Mouse (Mus musculus) limb, embryonic 11.5 days (tissue): ENCODE measurements around the gene Zmiz1. TPM values are rescaled to one million over a fixed set of nuclear protein-coding genes. Genes with fewer than 3 reads are reported as not detected.

ENCODE experiments used
- ATAC-seq: fragments of 200-750 bp; cut with Nextera tagmentation; 2 replicates; pipeline ENCODE4 v1.8.0; 2017; ENCODE audit warnings: low read depth; ENCODE audit not compliant: insufficient number of reproducible peaks, low FRiP score, low TSS enrichment
- DNase-seq: peaks from one replicate; pipeline ENCODE4 v3.0.0-alpha.2; 2015; ENCODE audit warnings: low spot score
- H3K27ac ChIP-seq: fragments of 300-500 bp; sonication (generic); replicated peaks from 2 replicates; pipeline ENCODE4 v1.5.1; 2014; ENCODE audit warnings: low read depth, mild to moderate bottlenecking, low read length
- H3K27me3 ChIP-seq: fragments of 300-500 bp; sonication (generic); 2 replicates; pipeline ENCODE4 v1.6.1; 2014; ENCODE audit warnings: mild to moderate bottlenecking, low read length, mixed read lengths; ENCODE audit not compliant: control insufficient read depth, insufficient read depth
- H3K36me3 ChIP-seq: fragments of 300-500 bp; sonication (generic); 2 replicates; pipeline ENCODE4 v1.6.1; 2014; ENCODE audit warnings: mild to moderate bottlenecking, low read length, moderate library complexity, mixed read lengths; ENCODE audit not compliant: control insufficient read depth, insufficient read depth
- H3K4me1 ChIP-seq: fragments of 300-500 bp; sonication (generic); 2 replicates; pipeline ENCODE4 v1.6.1; 2014; ENCODE audit warnings: low read length, mixed read lengths; ENCODE audit not compliant: control insufficient read depth, insufficient read depth
- H3K4me2 ChIP-seq: fragments of 300-500 bp; sonication (generic); 2 replicates; pipeline ENCODE4 v1.6.1; 2014; ENCODE audit warnings: low read depth, mild to moderate bottlenecking, moderate library complexity; ENCODE audit not compliant: severe bottlenecking
- H3K4me3 ChIP-seq: fragments of 300-500 bp; sonication (generic); 2 replicates; pipeline ENCODE4 v1.5.1; 2014; ENCODE audit warnings: low read depth, low read length
- H3K9ac ChIP-seq: fragments of 300-500 bp; sonication (generic); 2 replicates; pipeline ENCODE4 v1.6.1; 2014; ENCODE audit warnings: mild to moderate bottlenecking, low read length
- H3K9me3 ChIP-seq: fragments of 300-500 bp; sonication (generic); 2 replicates; pipeline ENCODE4 v1.6.1; 2016; ENCODE audit warnings: low read length; ENCODE audit not compliant: control insufficient read depth
- WGBS: fragments of 180-500 bp; shearing (Covaris S2); extraction: QIAGEN DNeasy Blood & Tissue Kit; methylation state at CpG from one replicate; pipeline ENCODE4 v1.1.7; 2014; 5-methylcytosine and 5-hydroxymethylcytosine counted together
- polyA plus RNA-seq: library from polyadenylated mRNA; unstranded; fragments of >200 nt; fragmentation: Nextera tagmentation; extraction: Ambion mirVana; gene quantifications from 2 replicates; pipeline ENCODE4 v1.2.1, GENCODE M21; 2014

Zmiz1 gene
- polyA plus RNA-seq, 1 experiment from 2014 or later: 59.0 TPM

DNA sequence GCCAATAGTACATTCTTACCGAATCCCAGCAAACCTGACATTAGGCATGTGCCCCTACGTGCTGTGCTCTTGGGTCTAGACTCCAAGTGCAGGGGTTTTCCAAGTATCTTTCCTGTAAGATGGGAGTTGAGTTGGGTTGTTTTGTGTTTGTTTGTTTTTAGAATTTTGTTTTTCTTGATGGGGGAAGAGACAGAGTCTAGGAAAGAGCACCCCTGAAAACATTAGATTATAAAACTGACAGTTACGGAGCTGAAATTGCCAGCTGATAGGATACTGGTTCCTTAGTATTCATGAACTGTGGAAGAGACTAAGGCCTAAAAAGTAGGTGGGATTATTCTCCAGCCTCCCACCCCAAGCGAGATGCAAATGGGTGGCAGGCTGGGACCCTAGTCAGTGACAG lies 21.5 kb downstream of the Zmiz1 start:
- Histone ChIP-seq H3K9ac (no peak overlapping the region), H3K4me1 (peaks cover 36% of the 10 kb centered on the region), H3K36me3 (no peaks in the 10 kb centered on the region), H3K4me3 (no peak overlapping the region), H3K9me3 (no peaks in the 10 kb centered on the region), H3K27ac (no peak overlapping the region), H3K27me3 (no peaks in the 10 kb centered on the region), H3K4me2 (no peak overlapping the region)
- ATAC-seq (no peak), DNase-seq (no peak)
- WGBS: 82% methylated on average over 4 of the region's 4 CpGs

DNA sequence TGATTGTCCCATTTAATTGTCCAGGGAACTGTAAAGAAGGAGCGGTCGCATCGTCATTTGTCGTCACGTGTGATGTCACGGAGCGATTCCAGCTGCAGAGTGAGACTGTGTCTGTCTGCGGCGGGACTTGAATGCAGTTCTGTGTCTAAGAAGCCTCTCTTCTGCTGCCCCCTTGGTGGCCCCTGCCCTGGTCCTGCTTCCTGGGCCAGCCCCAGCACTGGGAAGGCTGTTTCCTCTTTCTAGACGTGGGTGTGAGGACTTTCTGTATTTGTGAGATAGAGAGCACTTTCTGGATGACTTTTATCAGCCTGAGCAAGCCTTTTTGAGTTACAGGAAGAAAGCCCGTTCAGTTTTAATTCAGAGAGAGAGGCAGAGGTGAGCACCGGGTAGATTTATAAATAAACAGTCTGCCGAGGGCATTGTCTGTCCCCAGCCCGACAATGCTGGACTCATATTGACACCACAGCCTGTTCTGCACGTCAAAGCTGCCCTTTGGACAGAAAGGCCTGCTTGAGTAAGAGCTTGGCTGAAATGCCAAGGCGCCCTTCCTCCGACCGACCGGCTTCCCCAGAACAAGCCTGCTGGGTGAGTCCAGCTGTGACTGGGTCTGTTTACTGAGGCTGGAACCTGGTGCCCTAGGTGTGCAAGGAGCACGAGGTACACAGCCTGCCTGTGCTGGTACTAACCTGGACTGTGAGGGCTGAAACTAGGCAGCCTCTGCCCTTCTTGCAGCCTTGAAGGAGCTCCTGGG lies 22.1 kb downstream of the Zmiz1 start:
- DNase-seq (no peak), ATAC-seq (no peak)
- H3K4me3 ChIP-seq: no peak overlapping the region
- peaks cover 33% of the 10 kb centered on the region for H3K4me1 ChIP-seq
- WGBS: 73% methylated on average over 20 of the region's 20 CpGs
- H3K27ac ChIP-seq: no peak overlapping the region
- no peaks in the 10 kb centered on the region for H3K27me3 ChIP-seq
- no peak overlapping the region for H3K9ac ChIP-seq
- no peak overlapping the region for H3K4me2 ChIP-seq
- H3K36me3 ChIP-seq: no peaks in the 10 kb centered on the region
- H3K9me3 ChIP-seq: no peaks in the 10 kb centered on the region

DNA sequence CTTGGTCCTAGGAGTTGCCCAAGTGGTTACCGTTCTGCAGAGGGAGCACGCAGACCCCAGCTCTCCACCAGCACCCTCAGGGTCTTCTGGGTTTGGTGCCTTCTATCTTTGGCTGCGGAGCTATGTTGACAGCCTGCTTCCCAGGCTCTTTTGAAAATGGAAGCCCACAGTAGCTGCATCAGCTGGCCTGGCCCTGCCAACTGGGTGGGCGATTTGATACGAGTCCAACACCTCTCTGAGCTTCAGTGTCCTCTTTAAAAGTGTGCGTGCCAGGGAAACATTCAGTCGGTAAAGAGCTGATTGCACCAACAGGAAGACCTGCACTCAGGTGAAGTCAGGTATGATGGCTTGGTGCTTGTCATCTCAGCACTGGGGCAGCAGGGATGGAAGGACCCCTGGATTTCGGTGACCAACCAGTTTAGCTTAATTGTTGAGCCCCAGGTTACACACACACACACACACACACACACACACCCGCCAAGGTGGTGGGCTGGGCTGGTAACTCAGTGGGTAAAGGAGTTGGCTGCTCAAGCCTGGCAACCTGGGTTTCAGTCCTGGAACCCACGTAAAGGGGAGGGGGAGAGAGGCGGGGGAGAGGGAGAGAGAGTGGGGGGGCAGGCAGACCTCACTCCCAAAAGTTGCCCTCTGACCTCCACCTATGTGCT lies 22.8 kb downstream of the Zmiz1 start:
- WGBS: 89% methylated on average over 11 of the region's 11 CpGs
- Histone ChIP-seq H3K4me1 (peaks cover 39% of the 10 kb centered on the region), H3K27ac (no peak overlapping the region)

DNA sequence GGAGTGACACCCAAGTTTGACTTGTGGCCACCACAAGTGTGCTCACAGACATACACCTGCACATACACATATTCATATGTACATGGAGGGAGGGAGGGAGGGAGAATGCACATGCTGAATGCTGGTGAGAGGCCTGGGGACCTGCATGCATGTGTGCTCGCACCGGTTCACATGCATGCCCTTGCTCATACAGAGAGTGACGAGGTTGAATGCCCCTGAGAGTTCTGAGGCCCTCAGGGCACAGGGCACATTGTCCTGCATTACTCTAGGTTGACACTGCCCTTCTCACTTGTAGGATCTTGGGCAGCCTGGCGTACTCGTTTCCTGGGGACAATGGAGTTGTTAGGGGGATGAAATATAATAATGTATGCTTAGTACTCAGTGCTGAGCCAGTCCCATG lies 23.4 kb downstream of the Zmiz1 start:
- Histone ChIP-seq H3K27me3 (no peaks in the 10 kb centered on the region), H3K4me1 (peaks cover 41% of the 10 kb centered on the region), H3K27ac (no peak overlapping the region), H3K9ac (no peak overlapping the region), H3K4me3 (no peak overlapping the region), H3K9me3 (no peaks in the 10 kb centered on the region), H3K4me2 (no peak overlapping the region), H3K36me3 (no peaks in the 10 kb centered on the region)
- 88% methylated on average over 5 of the region's 5 CpGs for WGBS
- no peak for ATAC-seq
- DNase-seq: no peak

More for the DNA sequence above, 22.8 kb downstream of the Zmiz1 start:
- no peak overlapping the region for H3K4me2 ChIP-seq
- ATAC-seq: no peak
- DNase-seq: no peak
- H3K9me3 ChIP-seq: no peaks in the 10 kb centered on the region
- H3K9ac ChIP-seq: no peak overlapping the region
- H3K4me3 ChIP-seq: no peak overlapping the region
- H3K36me3 ChIP-seq: no peaks in the 10 kb centered on the region
- no peaks in the 10 kb centered on the region for H3K27me3 ChIP-seq

DNA sequence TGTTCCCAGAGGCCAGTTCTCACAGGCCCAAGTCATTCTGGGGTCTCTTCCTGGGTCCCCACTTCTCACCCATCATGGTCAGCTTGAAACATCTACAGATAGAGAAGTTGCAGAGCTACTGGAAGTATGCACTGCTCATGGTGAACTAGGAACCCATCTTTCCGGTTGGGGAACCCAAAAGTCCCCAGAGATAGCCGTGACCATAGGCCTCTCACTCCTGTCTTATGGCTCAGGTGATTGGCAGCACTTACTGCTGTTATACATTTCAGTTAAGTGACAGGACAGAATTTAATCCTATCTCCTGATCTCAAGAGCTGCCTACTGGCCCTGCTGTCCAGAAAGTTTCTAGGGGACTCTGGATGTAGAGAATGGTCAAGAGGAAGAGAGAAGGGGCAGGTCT lies 24.3 kb downstream of the Zmiz1 start:
- Histone ChIP-seq H3K4me1 (peaks cover 38% of the 10 kb centered on the region), H3K9me3 (no peaks in the 10 kb centered on the region), H3K4me2 (no peak overlapping the region), H3K36me3 (no peaks in the 10 kb centered on the region), H3K4me3 (no peak overlapping the region), H3K27me3 (no peaks in the 10 kb centered on the region), H3K27ac (no peak overlapping the region), H3K9ac (no peak overlapping the region)
- DNase-seq (no peak), ATAC-seq (no peak)
- WGBS: 95% methylated on average over 2 of the region's 2 CpGs

DNA sequence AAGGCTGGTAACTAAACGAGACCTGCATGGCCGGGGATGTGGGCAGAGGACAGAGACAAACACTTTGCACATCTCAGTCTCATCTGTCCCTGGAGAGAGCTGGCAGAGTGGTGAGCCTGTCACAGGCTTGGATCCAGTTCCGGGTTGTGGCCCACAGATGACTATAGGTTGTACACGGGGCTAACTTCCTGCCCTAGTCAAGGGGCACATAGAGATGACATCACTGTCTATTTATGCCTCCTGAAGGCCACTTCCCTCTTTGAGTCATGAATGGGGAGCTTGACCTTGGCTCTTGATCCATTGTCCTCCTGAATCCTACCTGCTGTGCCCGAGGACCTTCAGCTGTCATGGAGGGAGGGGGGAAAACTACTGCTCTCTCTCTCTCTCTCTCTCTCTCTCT lies 25.1 kb downstream of the Zmiz1 start:
- H3K4me1 ChIP-seq: peaks cover 40% of the 10 kb centered on the region
- DNase-seq: no peak
- H3K27ac ChIP-seq: no peak overlapping the region
- no peak overlapping the region for H3K9ac ChIP-seq
- H3K36me3 ChIP-seq: no peaks in the 10 kb centered on the region
- H3K4me3 ChIP-seq: no peak overlapping the region
- no peak for ATAC-seq
- no peaks in the 10 kb centered on the region for H3K27me3 ChIP-seq
- 76% methylated on average over 4 of the region's 5 CpGs for WGBS
- no peaks in the 10 kb centered on the region for H3K9me3 ChIP-seq
- no peak overlapping the region for H3K4me2 ChIP-seq

DNA sequence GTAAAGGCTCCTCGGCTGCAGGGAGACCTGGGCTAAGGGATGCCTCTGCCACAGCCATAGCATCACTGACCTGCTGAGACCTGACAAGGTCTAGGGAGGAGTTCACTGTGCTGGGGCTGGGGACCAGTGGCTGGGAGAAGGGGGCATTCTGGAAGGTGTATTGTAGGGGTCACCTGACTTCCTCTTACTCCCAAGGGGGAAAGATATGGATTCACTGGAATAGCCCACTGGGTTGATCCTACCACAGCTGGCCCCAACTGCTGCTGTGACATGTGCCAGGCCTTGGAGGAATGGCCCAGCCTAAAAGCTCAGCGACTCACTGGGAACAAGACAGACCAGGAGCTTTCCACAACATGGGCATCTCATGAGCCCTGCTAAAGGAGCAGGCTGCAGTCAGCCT lies 27.2 kb downstream of the Zmiz1 start:
- no peak for ATAC-seq
- H3K4me2 ChIP-seq: no peak overlapping the region
- WGBS: 82% methylated on average over 2 of the region's 2 CpGs
- no peak overlapping the region for H3K4me3 ChIP-seq
- no peak overlapping the region for H3K27ac ChIP-seq
- H3K9me3 ChIP-seq: no peaks in the 10 kb centered on the region
- no peaks in the 10 kb centered on the region for H3K36me3 ChIP-seq
- peaks cover 43% of the 10 kb centered on the region for H3K4me1 ChIP-seq
- no peaks in the 10 kb centered on the region for H3K27me3 ChIP-seq
- H3K9ac ChIP-seq: no peak overlapping the region
- DNase-seq: no peak

DNA sequence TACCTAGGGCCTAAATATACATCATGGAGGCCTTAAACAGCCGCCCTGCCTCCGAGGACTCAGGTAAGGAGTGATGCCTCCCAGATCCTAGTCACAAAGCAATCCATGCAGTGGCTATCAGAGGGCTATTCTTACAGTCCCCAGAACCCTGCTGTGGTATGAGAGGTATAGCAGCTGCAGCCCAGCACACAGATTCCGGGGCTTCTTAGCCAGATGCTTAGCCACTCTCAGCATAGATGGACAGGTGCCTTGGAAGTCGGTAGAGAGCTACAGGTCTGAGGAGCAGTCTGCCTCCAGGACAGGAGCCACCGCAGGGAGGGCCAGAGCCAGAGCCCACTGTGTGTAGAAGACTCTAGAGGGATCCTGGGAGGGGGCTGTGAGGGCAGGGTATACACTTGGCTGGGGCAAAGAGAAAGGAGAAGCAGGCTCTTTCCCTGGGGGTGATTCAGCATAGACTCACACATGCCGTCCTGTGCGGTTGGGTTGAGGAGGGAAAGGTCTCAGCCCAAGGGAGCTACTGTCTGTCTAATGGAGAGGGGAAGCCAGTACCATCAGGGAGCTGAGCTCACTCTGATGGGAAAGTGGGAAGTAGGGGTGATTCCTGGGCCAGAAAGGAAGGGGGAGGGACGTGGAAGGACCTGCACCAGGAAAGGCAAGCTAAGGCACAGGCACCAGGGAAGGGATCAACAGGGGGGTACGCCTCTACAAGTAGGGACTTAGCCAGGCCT lies 27.9 kb downstream of the Zmiz1 start:
- no peaks in the 10 kb centered on the region for H3K27me3 ChIP-seq
- H3K36me3 ChIP-seq: no peaks in the 10 kb centered on the region
- H3K4me1 ChIP-seq: peaks cover 43% of the 10 kb centered on the region
- no peak overlapping the region for H3K4me3 ChIP-seq
- no peak overlapping the region for H3K9ac ChIP-seq
- H3K4me2 ChIP-seq: no peak overlapping the region
- DNase-seq: no peak
- ATAC-seq: no peak; the same call in 1 of the 2 replicates
- 80% methylated on average over 9 of the region's 9 CpGs for WGBS
- no peak overlapping the region for H3K27ac ChIP-seq
- no peaks in the 10 kb centered on the region for H3K9me3 ChIP-seq
